ENCODE assay signal across 7 mouse cellular contexts in the genomic region with DNA sequence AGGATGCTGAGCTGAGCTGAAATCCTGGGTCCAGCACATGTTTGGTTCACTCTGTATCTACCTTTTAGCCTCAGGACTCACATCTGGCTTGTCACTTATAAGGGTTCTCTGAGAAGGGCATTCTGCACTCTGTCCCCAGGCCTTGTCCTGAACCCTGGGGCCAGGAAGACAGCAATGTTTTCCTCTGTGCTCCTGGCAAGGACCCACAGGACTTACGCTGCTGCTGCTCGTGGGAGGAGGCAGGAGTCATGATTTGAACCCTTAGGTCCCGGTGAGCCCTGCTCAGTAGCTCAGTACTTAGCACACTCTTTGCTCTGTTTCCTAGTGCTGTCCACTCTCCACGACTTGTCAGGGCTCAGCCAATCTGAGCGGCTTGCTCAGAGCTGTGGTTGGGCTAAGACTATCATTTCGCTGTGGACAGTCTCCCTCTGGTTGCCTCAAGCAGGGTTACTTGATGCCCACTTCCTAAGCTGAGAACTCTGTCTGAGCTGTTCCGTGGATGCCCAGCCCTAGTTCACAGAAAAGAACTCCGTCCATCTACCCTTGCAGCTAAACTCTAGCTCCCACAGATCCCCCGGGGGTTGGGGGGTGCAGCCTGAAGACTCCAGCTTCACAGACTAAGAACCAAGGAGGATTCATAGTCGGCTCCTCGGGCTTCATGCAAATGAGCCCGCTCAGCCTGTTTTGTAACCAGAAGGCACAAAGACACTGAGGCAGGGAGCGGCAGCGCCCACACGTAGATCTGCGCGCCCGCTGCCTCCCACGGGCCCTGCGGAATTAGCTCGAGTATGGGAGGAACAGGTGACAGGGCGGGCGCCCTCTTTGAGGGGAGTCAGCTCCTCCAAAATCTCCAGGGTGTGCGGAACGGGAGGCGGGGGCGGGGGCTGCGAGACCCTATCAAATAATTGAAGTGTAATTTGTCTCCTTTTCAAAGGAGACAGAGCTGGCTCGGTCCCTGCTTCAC. TPM values are rescaled to one million over a fixed set of nuclear protein-coding genes. Genes with fewer than 3 reads are reported as not detected.
DNase-seq lines count a peak whose midpoint lies in the region; ATAC-seq lines count a peak whose summit lies in the region.

No protein-coding gene starts in this region.

- peak overlapping the region; percentile 18; the same call in 1 of the 2 replicates for H3K9ac ChIP-seq in neural tube, embryonic 15.5 days (replicated peaks)

- WGBS in neural tube, embryonic 15.5 days = 7% methylated on average over 29 of the region's 29 CpGs

- no peaks in the 10 kb centered on the region for H3K9me3 ChIP-seq in neural tube, embryonic 15.5 days (replicated peaks)

- peak overlapping the region; percentile 33 for H3K4me3 ChIP-seq in neural tube, embryonic 15.5 days (replicated peaks)

- no peaks in the 10 kb centered on the region for H3K36me3 ChIP-seq in neural tube, embryonic 15.5 days

- H3K4me2 ChIP-seq in neural tube, embryonic 15.5 days = peak overlapping the region; percentile 65

- H3K4me1 ChIP-seq in neural tube, embryonic 15.5 days = peaks cover 22% of the 10 kb centered on the region

- H3K27ac ChIP-seq in neural tube, embryonic 15.5 days (replicated peaks) = peak overlapping the region; percentile 73

- DNase-seq in ES-CJ7 (ENCODE audit: low read depth, low spot score) (peak; percentile 16), ZHBTc4 (ENCODE audit: low read depth, low spot score) (peak; percentile 47)
- DNase-seq in frontal cortex, postnatal 36 days (ENCODE audit: low spot score in 2 of 2) = peak; percentile 84 to 93
- DNase-seq in left cerebral cortex, adult 18-20 months (ENCODE audit: low spot score in 2 of 2) = peak; percentile 81 to 92
- no peak for DNase-seq in thymus, postnatal 36 days

- peak; percentile 53 for ATAC-seq in neural tube, embryonic 15.5 days (ENCODE audit: low FRiP score)
- ATAC-seq in monocyte, adult 5-6 weeks (replicated peaks; ENCODE audit: insufficient number of reproducible peaks, low FRiP score, low TSS enrichment, poor library complexity, severe bottlenecking) = no peak

- H3K27me3 ChIP-seq in neural tube, embryonic 15.5 days (replicated peaks) = no peaks in the 10 kb centered on the region

RNA-seq across cellular contexts. Expression of gene Sox8, which starts 14.5 kb away (rescaled TPM):
- 10 to 100 TPM; 52.1 to 55.2 TPM for total RNA-seq in left cerebral cortex, adult 18-20 months (2021)
- 16.0 and 16.9 TPM in 2 replicates for polyA plus RNA-seq in neural tube, embryonic 15.5 days (2015; fragmentation: Nextera tagmentation; extraction: Ambion mirVana)
- 1.2 TPM in 1 of 3 replicates, not detected in the others for total RNA-seq in monocyte, adult 5-6 weeks (2017)

RNA-seq across cellular contexts. Expression of gene Lmf1, which starts 22.9 kb away (rescaled TPM):
- 10 to 100 TPM; 19.1 to 20.2 TPM for total RNA-seq in left cerebral cortex, adult 18-20 months (2021)
- polyA plus RNA-seq in neural tube, embryonic 15.5 days (2015; fragmentation: Nextera tagmentation; extraction: Ambion mirVana) = 26.2 and 26.9 TPM in 2 replicates
- 10.4 to 17.8 TPM (median 11.8 TPM) in 3 replicates for total RNA-seq in monocyte, adult 5-6 weeks (2017)

RNA-seq across cellular contexts. Expression of gene Sstr5, which starts 58.9 kb away (rescaled TPM):
- 1 to 10 TPM in 1 of 2 experiments, under 1 TPM in 1; 0.75 to 1.1 TPM for total RNA-seq in left cerebral cortex, adult 18-20 months (2021)
- 0.64 and 0.93 TPM in 2 replicates for polyA plus RNA-seq in neural tube, embryonic 15.5 days (2015; fragmentation: Nextera tagmentation; extraction: Ambion mirVana)
- total RNA-seq in monocyte, adult 5-6 weeks (2017) = not detected in 3 replicates

Comparison
In these comparisons a context has a peak if more than half of its experiments do, and no peak if none do; other contexts are left out.
1. DNase-seq: peak in ES-CJ7 (single experiment), ZHBTc4 (single experiment), frontal cortex, postnatal 36 days (2 of 2) and left cerebral cortex, adult 18-20 months (2 of 2); none in thymus, postnatal 36 days (0 of 2).
2. RNA of gene Sox8, which starts 14.5 kb away (total RNA-seq): 52.1 to 55.2 TPM in left cerebral cortex, adult 18-20 months; 1.2 TPM in monocyte, adult 5-6 weeks; every median in the first group is over 10 times any median in the second.